ENCODE assay signal across 8 mouse cellular contexts in genomic region chr6:145830617-145831016, GRCm38 (mm10). TPM values are rescaled to one million over a fixed set of nuclear protein-coding genes. Genes with fewer than 3 reads are reported as not detected.
A peak's percentile ranks its signal among the peaks of the same experiment; 100 is the strongest.
DNase-seq lines count a peak whose midpoint lies in the region; ATAC-seq and TF ChIP-seq lines count a peak whose summit lies in the region.
"Had no signal": no experiment of that assay in that cellular context is flagged by ENCODE, and none has a peak within 500 bp of the region (broad histone marks: within the 10 kb centered on the region; RNA-seq: fewer than 3 reads in every experiment).

No protein-coding gene starts in this region.

- ATAC-seq in heart, embryonic 15.5 days (replicated peaks; ENCODE audit: insufficient number of reproducible peaks, insufficient read depth, low FRiP score, low read depth), result no peak
- ATAC-seq in midbrain, embryonic 11.5 days (ENCODE audit: low FRiP score), result 0 out of 2 replicates have a peak, but pooled peaks have one; percentile 44
- ATAC-seq in midbrain, embryonic 14.5 days (ENCODE audit: low FRiP score, low TSS enrichment), result no peak
- ATAC-seq in forebrain, postnatal 0 days, result peak; percentile 85
- peak; percentile 40; the same call in 1 of the 2 replicates for ATAC-seq in neural tube, embryonic 15.5 days (ENCODE audit: low FRiP score)

- H3K9me3 ChIP-seq in heart, embryonic 15.5 days (replicated peaks), result no peaks in the 10 kb centered on the region
- no peaks in the 10 kb centered on the region for H3K9me3 ChIP-seq in midbrain, embryonic 11.5 days (ENCODE audit: control insufficient read depth, low read length)
- no peaks in the 10 kb centered on the region for H3K9me3 ChIP-seq in midbrain, embryonic 14.5 days (ENCODE audit: control insufficient read depth, low read length)
- no peaks in the 10 kb centered on the region for H3K9me3 ChIP-seq in forebrain, postnatal 0 days (ENCODE audit: low read length)
- H3K9me3 ChIP-seq in neural tube, embryonic 15.5 days (replicated peaks), result no peaks in the 10 kb centered on the region

- TF ChIP-seq CTCF in forebrain, postnatal 0 days (IDR thresholded peaks at IDR 0.05; ENCODE audit: low read depth), result no peak

- H3K9ac ChIP-seq in heart, embryonic 15.5 days, result no peak overlapping the region
- H3K9ac ChIP-seq in midbrain, embryonic 11.5 days (ENCODE audit: low read length), result no peak overlapping the region
- H3K9ac ChIP-seq in midbrain, embryonic 14.5 days (replicated peaks; ENCODE audit: low read length), result no peak overlapping the region
- H3K9ac ChIP-seq in forebrain, postnatal 0 days, result no peak overlapping the region
- H3K9ac ChIP-seq in neural tube, embryonic 15.5 days (replicated peaks), result no peak overlapping the region

- H3K4me2 ChIP-seq in heart, embryonic 15.5 days, result peak overlapping the region; percentile 42
- no peak overlapping the region for H3K4me2 ChIP-seq in midbrain, embryonic 11.5 days
- H3K4me2 ChIP-seq in midbrain, embryonic 14.5 days (ENCODE audit: low read length), result no peak overlapping the region
- 0 out of 2 replicates have a peak overlapping the region, but pooled peaks have one; percentile 11 for H3K4me2 ChIP-seq in forebrain, postnatal 0 days (ENCODE audit: low read depth)
- H3K4me2 ChIP-seq in neural tube, embryonic 15.5 days, result no peak overlapping the region
- H3K4me2 ChIP-seq: liver, embryonic 11.5 days had no signal

- H3K4me3 ChIP-seq in heart, embryonic 15.5 days, result no peak overlapping the region
- no peak overlapping the region for H3K4me3 ChIP-seq in midbrain, embryonic 11.5 days (ENCODE audit: low read depth, low read length)
- H3K4me3 ChIP-seq in midbrain, embryonic 14.5 days (replicated peaks; ENCODE audit: low read depth, low read length), result no peak overlapping the region
- H3K4me3 ChIP-seq in forebrain, postnatal 0 days (ENCODE audit: low read depth, low read length), result no peak overlapping the region
- H3K4me3 ChIP-seq in neural tube, embryonic 15.5 days (replicated peaks), result no peak overlapping the region

- DNase-seq in heart, postnatal 14 days, result no peak
- DNase-seq in midbrain, embryonic 11.5 days (ENCODE audit: low spot score, missing footprints), result no peak
- no peak for DNase-seq in midbrain, embryonic 14.5 days
- DNase-seq in forebrain, postnatal 0 days, result peak; percentile 64
- no peak for DNase-seq in adrenal gland, postnatal 14 days

- H3K27ac ChIP-seq in heart, embryonic 15.5 days, result no peak overlapping the region
- no peak overlapping the region for H3K27ac ChIP-seq in midbrain, embryonic 11.5 days (ENCODE audit: low read depth, low read length)
- H3K27ac ChIP-seq in midbrain, embryonic 14.5 days (replicated peaks; ENCODE audit: low read depth, low read length), result no peak overlapping the region
- H3K27ac ChIP-seq in forebrain, postnatal 0 days (ENCODE audit: low read depth, low read length), result no peak overlapping the region
- no peak overlapping the region for H3K27ac ChIP-seq in neural tube, embryonic 15.5 days (replicated peaks)

- WGBS in heart, embryonic 15.5 days, result 32% methylated on average over 9 of the region's 9 CpGs
- 67% methylated on average over 9 of the region's 9 CpGs for WGBS in midbrain, embryonic 11.5 days
- WGBS in midbrain, embryonic 14.5 days, result 63% methylated on average over 9 of the region's 9 CpGs
- 38% methylated on average over 9 of the region's 9 CpGs for WGBS in forebrain, postnatal 0 days
- 76% methylated on average over 9 of the region's 9 CpGs for WGBS in neural tube, embryonic 15.5 days

- peaks cover 12% of the 10 kb centered on the region for H3K4me1 ChIP-seq in heart, embryonic 15.5 days (replicated peaks)
- H3K4me1 ChIP-seq in midbrain, embryonic 11.5 days (ENCODE audit: control insufficient read depth, insufficient read depth, low read length), result no peaks in the 10 kb centered on the region
- H3K4me1 ChIP-seq in midbrain, embryonic 14.5 days (ENCODE audit: control insufficient read depth, insufficient read depth, low read length), result no peaks in the 10 kb centered on the region
- no peaks in the 10 kb centered on the region for H3K4me1 ChIP-seq in forebrain, postnatal 0 days (ENCODE audit: insufficient read depth)
- H3K4me1 ChIP-seq in neural tube, embryonic 15.5 days, result no peaks in the 10 kb centered on the region

- intact Hi-C loops in heart, postnatal 14 days (cut with DNase I), result loop anchor here (1.0 to 5.0 kb wide), 4 partner anchors 24 to 572 kb away; no protein-coding TSS in a partner anchor

- peaks cover under 1% of the 10 kb centered on the region; the same call in 1 of the 2 replicates for H3K36me3 ChIP-seq in heart, embryonic 15.5 days
- H3K36me3 ChIP-seq in midbrain, embryonic 11.5 days (ENCODE audit: control insufficient read depth, insufficient read depth, low read length), result no peaks in the 10 kb centered on the region
- H3K36me3 ChIP-seq in midbrain, embryonic 14.5 days (ENCODE audit: control insufficient read depth, insufficient read depth, low read length), result no peaks in the 10 kb centered on the region
- H3K36me3 ChIP-seq in forebrain, postnatal 0 days (ENCODE audit: insufficient read depth), result no peaks in the 10 kb centered on the region
- H3K36me3 ChIP-seq in neural tube, embryonic 15.5 days, result no peaks in the 10 kb centered on the region

- H3K27me3 ChIP-seq in heart, embryonic 15.5 days, result no peaks in the 10 kb centered on the region
- no peaks in the 10 kb centered on the region for H3K27me3 ChIP-seq in midbrain, embryonic 11.5 days (ENCODE audit: control insufficient read depth, insufficient read depth, low read length)
- H3K27me3 ChIP-seq in midbrain, embryonic 14.5 days (ENCODE audit: control insufficient read depth, insufficient read depth, low read length), result no peaks in the 10 kb centered on the region
- no peaks in the 10 kb centered on the region for H3K27me3 ChIP-seq in forebrain, postnatal 0 days (ENCODE audit: insufficient read depth, low read length)
- no peaks in the 10 kb centered on the region for H3K27me3 ChIP-seq in neural tube, embryonic 15.5 days (replicated peaks)

RNA-seq across cellular contexts. Expression of gene Bhlhe41, which starts 34.7 kb away (rescaled TPM):
- polyA plus RNA-seq in heart, embryonic 15.5 days (2015; fragmentation: Nextera tagmentation; extraction: Ambion mirVana), result 5.5 and 6.6 TPM in 2 replicates
- total RNA-seq in heart, postnatal 14 days (2021), result 10 to 100 TPM; 12.1 to 15.9 TPM
- 1.9 and 2.1 TPM in 2 replicates for polyA plus RNA-seq in midbrain, embryonic 11.5 days (2014; fragmentation: Nextera tagmentation; extraction: Ambion mirVana)
- polyA plus RNA-seq in midbrain, embryonic 14.5 days (2014; fragmentation: Nextera tagmentation; extraction: Ambion mirVana), result 5.9 and 6.4 TPM in 2 replicates
- 2.7 and 5.2 TPM in 2 replicates for total RNA-seq in forebrain, postnatal 0 days (2014; rRNA removed)
- polyA plus RNA-seq in forebrain, postnatal 0 days (2015; fragmentation: Nextera tagmentation; extraction: Ambion mirVana), result 2.7 and 4.1 TPM in 2 replicates
- polyA plus RNA-seq in neural tube, embryonic 15.5 days (2015; fragmentation: Nextera tagmentation; extraction: Ambion mirVana), result 5.6 and 6.3 TPM in 2 replicates
- total RNA-seq in adrenal gland, postnatal 14 days (2021), result 4.5 and 4.6 TPM in 2 replicates

Comparison
In these comparisons a context has a peak if more than half of its experiments do, and no peak if none do; other contexts are left out.
1. ATAC-seq: peak in midbrain, embryonic 11.5 days (single experiment), forebrain, postnatal 0 days (single experiment) and neural tube, embryonic 15.5 days (single experiment); none in heart, embryonic 15.5 days (single experiment) and midbrain, embryonic 14.5 days (single experiment).
2. H3K4me2 ChIP-seq: peak in heart, embryonic 15.5 days (single experiment) and forebrain, postnatal 0 days (single experiment); none in midbrain, embryonic 11.5 days (single experiment), midbrain, embryonic 14.5 days (single experiment) and neural tube, embryonic 15.5 days (single experiment).